Mouse (Mus musculus) Patski (cell line): ENCODE results near the gene Afm. TPM values are rescaled to one million over a fixed set of nuclear protein-coding genes. Genes with fewer than 3 reads are reported as not detected.

Experiments
- ATAC-seq: fragments of 100-300 bp; one replicate; pipeline ENCODE4 v1.8.0; 2021
- CTCF ChIA-PET: fragments of 350-600 bp; sonication (Branson Sonifier 250); formaldehyde crosslinking; loops from one replicate; lab custom pipeline; 2022; ENCODE audit warnings: inconsistent platforms; lab: Charles Lee
- POLR2A ChIA-PET: fragments of 350-600 bp; sonication (Branson Sonifier 250); formaldehyde crosslinking; loops from one replicate; lab custom pipeline; 2022; ENCODE audit warnings: antibody characterized with exemption, inconsistent platforms; lab: Charles Lee
- DNase-seq: peaks from one replicate; pipeline ENCODE4 v3.0.0-alpha.2; 2011; ENCODE audit warnings: low read depth, low spot score
- H3K27me3 ChIP-seq: fragments of 371-371 bp; one replicate; pipeline ENCODE4 v1.5.1; 2021
- CTCF ChIP-seq: fragments of 100-300 bp; IDR thresholded peaks from one replicate; pipeline ENCODE4 v1.5.1; 2021
- in situ Hi-C: fragments of 300-500 bp; cut with MboI; formaldehyde crosslinking; loops from 3 replicates; pipeline ENCODE4 v1.11.1; 2018; ENCODE audit warnings: low pct_unique_long_range_greater_than_20kb, mixed read lengths
- polyA plus RNA-seq: library from polyadenylated mRNA; unstranded; gene quantifications from one replicate; pipeline ENCODE4 v1.2.3, GENCODE M21; 2021

The Afm gene
- polyA plus RNA-seq, 1 experiment from 2014 or later, result 0.14 TPM

- CTCF ChIA-PET, result interaction anchor here (1.4 to 2.2 kb wide), 3 partner anchors 10 to 15 kb away, joined by 3 to 9 read pairs (median 6); no protein-coding TSS in a partner anchor
Observed at GRCm38 (mm10) chr5:90515561-90515960, 3.2 kb upstream of the Afm start.

DNA sequence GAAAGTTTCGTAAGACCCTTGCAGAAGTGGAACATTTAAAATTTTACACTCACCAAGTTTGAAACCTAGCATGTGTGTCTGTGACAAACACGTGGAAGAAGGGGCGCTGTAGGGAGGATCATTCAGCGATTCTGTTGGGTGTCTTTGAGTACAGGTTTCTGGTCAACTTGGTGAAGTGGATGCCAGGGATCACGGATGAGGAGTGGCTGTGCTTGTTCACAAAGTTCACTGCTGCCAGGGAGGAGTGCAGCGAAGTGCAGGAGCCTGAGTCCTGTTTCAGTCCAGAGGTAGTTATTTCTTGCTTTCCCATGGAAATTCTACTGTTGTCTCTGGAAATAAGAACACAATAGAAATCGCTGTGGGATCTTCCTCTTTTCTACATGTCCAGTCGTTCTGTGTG lies 32.5 kb downstream of the Afm start:
- ChIA-PET CTCF (interaction anchor here (1.6 kb wide), 1 partner anchor 13 kb away, joined by 5 read pairs; no protein-coding TSS in a partner anchor), POLR2A (no interaction called here)
- DNase-seq (no peak), ATAC-seq (no peak)
- TF ChIP-seq CTCF, result no peak
- in situ Hi-C loops, result no loop called here
- peaks cover 5% of the 10 kb centered on the region for H3K27me3 ChIP-seq

More at GRCm38 (mm10) chr5:90515561-90515960, 3.2 kb upstream of the Afm start:
- DNase-seq (no peak), ATAC-seq (no peak)
- peaks cover 5% of the 10 kb centered on the region for H3K27me3 ChIP-seq
- in situ Hi-C loops, result no loop called here
- POLR2A ChIA-PET, result no interaction called here
- TF ChIP-seq CTCF, result no peak

DNA sequence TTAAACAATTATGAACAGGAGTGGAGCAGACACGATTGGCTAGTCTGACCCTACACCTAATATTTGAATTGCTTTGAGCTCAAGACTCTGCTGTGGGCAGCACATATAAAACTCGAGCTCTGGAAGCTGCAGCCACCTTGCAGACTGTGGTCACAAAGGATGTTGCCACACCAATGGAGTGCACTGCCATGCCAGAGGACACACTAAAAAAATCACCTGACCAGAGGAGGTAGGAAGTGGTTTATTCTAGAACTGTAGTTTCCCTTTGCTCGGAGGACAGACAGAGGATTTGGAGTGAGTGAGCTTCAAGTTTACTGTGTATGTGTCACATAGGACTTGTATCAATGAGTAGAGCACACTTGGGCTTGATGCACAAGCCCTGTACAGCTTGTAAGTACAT lies 37.3 kb downstream of the Afm start:
- ChIA-PET CTCF (no interaction called here), POLR2A (no interaction called here)
- no peaks in the 10 kb centered on the region for H3K27me3 ChIP-seq
- DNase-seq, result no peak
- in situ Hi-C loops, result no loop called here
- ATAC-seq, result no peak
- no peak for TF ChIP-seq CTCF

- CTCF ChIA-PET, result interaction anchor here (1.2 kb wide), 1 partner anchor 60 kb away, joined by 5 read pairs; no protein-coding TSS in a partner anchor
- TF ChIP-seq CTCF, result no peak
- in situ Hi-C loops, result no loop called here
Observed at GRCm38 (mm10) chr5:90560743-90561142, 42.0 kb downstream of the Afm start, which contains the start of gene 5830473C10Rik. Gene 5830473C10Rik, plus strand, starts transcription at chr5:90561107.

GRCm38 (mm10) chr5:90561721-90562275 lies 43.1 kb downstream of the Afm start:
- POLR2A ChIA-PET, result no interaction called here
- CTCF ChIA-PET, result interaction anchor here (1.2 to 1.5 kb wide), 2 partner anchors 16 to 61 kb away, joined by 3 to 5 read pairs; no protein-coding TSS in a partner anchor
- DNase-seq (no peak), ATAC-seq (no peak)
- no peak for TF ChIP-seq CTCF
- no peaks in the 10 kb centered on the region for H3K27me3 ChIP-seq
- in situ Hi-C loops, result no loop called here

More at GRCm38 (mm10) chr5:90560743-90561142, 42.0 kb downstream of the Afm start, which contains the start of gene 5830473C10Rik:
- POLR2A ChIA-PET, result no interaction called here
- no peak for DNase-seq
- ATAC-seq, result no peak
- no peaks in the 10 kb centered on the region for H3K27me3 ChIP-seq

GRCm38 (mm10) chr5:90562880-90563279 lies 44.1 kb downstream of the Afm start:
- in situ Hi-C loops, result no loop called here
- DNase-seq (no peak), ATAC-seq (no peak)
- no peak for TF ChIP-seq CTCF
- POLR2A ChIA-PET, result no interaction called here
- no peaks in the 10 kb centered on the region for H3K27me3 ChIP-seq
- CTCF ChIA-PET, result interaction anchor here (0.9 to 1.6 kb wide), 3 partner anchors 14 to 82 kb away, joined by 3 read pairs; no protein-coding TSS in a partner anchor

GRCm38 (mm10) chr5:90564161-90564560 lies 45.4 kb downstream of the Afm start:
- no peak for ATAC-seq
- no peak for TF ChIP-seq CTCF
- ChIA-PET CTCF (interaction anchor here (1.3 to 1.7 kb wide), 7 partner anchors 11 to 81 kb away, joined by 3 to 6 read pairs (median 5); no protein-coding TSS in a partner anchor), POLR2A (no interaction called here)
- in situ Hi-C loops, result no loop called here
- no peaks in the 10 kb centered on the region for H3K27me3 ChIP-seq
- no peak for DNase-seq

DNA sequence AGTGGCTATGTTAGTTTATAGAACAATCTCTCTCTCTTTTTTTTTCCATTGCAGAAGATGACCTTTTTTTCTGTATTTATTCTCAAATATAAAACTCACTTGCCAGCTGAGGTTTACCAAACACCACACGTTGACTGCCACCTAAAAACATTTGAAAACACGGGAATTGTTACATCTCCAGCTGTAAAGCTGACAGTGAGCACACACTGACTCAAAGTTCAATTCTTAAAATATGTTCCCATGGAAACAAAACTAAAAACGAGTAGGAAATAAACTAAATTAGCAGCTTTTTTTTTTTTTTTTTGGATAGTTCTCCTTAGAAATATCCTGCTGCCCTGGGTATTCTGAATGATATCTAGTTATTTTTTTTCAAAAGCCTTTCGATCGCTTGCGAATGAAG lies 46.5 kb downstream of the Afm start:
- in situ Hi-C loops, result no loop called here
- ChIA-PET POLR2A (no interaction called here), CTCF (interaction anchor here (0.8 to 1.7 kb wide), 4 partner anchors 10 to 23 kb away, joined by 3 to 6 read pairs (median 4); no protein-coding TSS in a partner anchor)
- ATAC-seq (no peak), DNase-seq (no peak)
- H3K27me3 ChIP-seq, result no peaks in the 10 kb centered on the region
- TF ChIP-seq CTCF, result no peak

DNA sequence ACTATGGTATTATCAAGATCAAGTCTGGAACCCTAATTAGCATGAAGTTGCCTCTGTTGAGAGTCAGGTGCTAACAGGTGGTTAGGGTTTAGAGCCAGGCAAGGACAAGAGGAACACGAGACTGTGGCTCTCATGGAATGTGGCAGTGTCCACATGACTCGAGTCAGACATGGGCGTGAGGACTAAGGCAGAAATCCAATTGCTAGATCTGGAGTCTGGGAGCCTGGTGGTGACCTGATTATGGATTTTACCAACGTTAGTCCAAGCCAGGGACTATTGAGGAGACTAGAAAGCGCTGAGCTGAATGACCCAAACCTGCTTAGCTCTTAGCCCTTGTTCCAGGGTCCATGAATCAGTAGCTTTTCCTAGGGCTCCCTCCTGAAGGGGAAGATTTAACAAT lies 49.1 kb downstream of the Afm start:
- in situ Hi-C loops, result no loop called here
- TF ChIP-seq CTCF, result no peak
- DNase-seq (no peak), ATAC-seq (peak; percentile 31)
- POLR2A ChIA-PET, result no interaction called here
- H3K27me3 ChIP-seq, result no peaks in the 10 kb centered on the region
- CTCF ChIA-PET, result interaction anchor here (1.3 to 2.2 kb wide), 3 partner anchors 11 to 67 kb away, joined by 3 to 7 read pairs (median 6); no protein-coding TSS in a partner anchor

DNA sequence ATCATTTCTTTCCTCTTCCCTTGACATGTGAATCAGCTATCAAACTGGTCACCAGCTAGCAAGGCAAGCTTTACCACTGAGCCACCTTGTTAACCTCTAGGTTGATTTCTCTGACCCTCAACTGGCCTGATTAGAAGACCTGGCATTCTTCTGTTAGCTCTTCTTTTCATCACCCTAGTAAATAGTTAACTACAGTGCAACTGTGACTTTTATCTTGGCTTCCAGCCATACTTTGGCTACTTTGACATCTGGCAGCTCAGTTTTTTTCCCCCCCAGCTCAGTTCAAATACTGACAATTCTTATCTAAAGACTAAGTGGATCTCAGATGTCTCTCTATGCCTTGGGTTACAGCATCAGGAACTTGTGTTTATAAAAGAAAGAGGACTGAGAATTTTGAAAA lies 49.6 kb downstream of the Afm start:
- CTCF ChIA-PET, result interaction anchor here (1.3 to 2.2 kb wide), 2 partner anchors 21 to 68 kb away, joined by 6 to 7 read pairs; no protein-coding TSS in a partner anchor
- TF ChIP-seq CTCF, result no peak
- ATAC-seq, result peak; percentile 49
- H3K27me3 ChIP-seq, result no peaks in the 10 kb centered on the region
- DNase-seq, result peak; percentile 68
- in situ Hi-C loops, result no loop called here
- POLR2A ChIA-PET, result no interaction called here

DNA sequence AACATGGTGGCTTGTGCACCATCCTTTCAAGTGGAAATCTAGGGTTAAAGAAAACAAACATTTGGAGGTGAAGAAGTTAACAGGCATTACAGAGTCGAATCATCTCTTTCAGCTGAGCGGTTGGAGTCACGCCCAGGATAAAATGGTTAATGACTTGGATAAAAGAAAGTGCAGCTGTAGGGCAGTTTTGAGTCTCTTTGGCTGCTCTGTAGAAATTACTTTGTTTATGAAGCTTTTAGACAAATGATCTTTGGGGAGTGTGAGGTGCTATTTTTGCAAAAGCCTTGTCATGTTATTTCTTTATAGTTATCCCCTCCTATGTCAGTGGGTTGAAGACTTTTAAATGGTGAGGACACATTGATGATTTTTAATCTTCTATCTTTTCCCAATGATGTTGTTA lies 52.5 kb downstream of the Afm start:
- no peak for ATAC-seq
- in situ Hi-C loops, result loop anchor here (10.0 kb wide), 1 partner anchor 186 kb away; no protein-coding TSS in a partner anchor
- ChIA-PET POLR2A (no interaction called here), CTCF (interaction anchor here (1.0 kb wide), 2 partner anchors 14 to 18 kb away, joined by 3 to 4 read pairs; no protein-coding TSS in a partner anchor)
- no peak for TF ChIP-seq CTCF
- H3K27me3 ChIP-seq, result no peaks in the 10 kb centered on the region
- no peak for DNase-seq
